Comparison of ENCODE assay signal across 32 mouse cellular contexts in the genomic region with DNA sequence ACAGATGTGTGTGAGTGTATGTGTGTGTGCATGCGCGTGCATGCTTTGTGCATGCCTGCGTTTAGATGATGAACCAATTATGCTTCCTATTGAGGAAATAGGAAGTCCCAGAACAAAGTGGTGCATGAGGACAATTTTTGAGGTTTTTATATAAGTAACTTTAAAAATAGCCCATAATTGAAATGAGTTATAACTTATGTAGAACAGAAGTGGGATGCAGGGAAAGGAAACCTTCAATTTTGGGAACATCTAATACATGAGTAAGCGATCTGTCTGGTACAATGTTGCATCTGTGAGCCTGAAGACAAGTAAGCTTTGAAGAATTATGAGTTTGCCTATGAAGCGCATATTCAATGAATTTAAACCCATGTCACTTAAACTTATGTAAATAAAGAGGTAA.
"Had no signal": no experiment of that assay in that cellular context is flagged by ENCODE, and none has a peak within 500 bp of the region (broad histone marks: within the 10 kb centered on the region; RNA-seq: fewer than 3 reads in every experiment).

No protein-coding gene starts in this region.

- H3K4me3 ChIP-seq: limb, embryonic 10.5 days; limb, embryonic 12.5 days; limb, embryonic 13.5 days; limb, embryonic 15.5 days; liver, embryonic 12.5 days; liver, embryonic 13.5 days; liver, embryonic 15.5 days; lung, embryonic 15.5 days; megakaryocyte, embryonic 14.5 days; midbrain, embryonic 10.5 days; midbrain, embryonic 12.5 days; midbrain, embryonic 13.5 days; midbrain, embryonic 15.5 days; myocyte; neural tube, embryonic 12.5 days had no signal

- H3K9me3 ChIP-seq: limb, embryonic 10.5 days; limb, embryonic 12.5 days; limb, embryonic 13.5 days; limb, embryonic 15.5 days; liver, embryonic 12.5 days; liver, embryonic 13.5 days; liver, embryonic 15.5 days; lung, embryonic 15.5 days; megakaryocyte, embryonic 14.5 days; midbrain, embryonic 10.5 days; midbrain, embryonic 12.5 days; midbrain, embryonic 13.5 days; midbrain, embryonic 15.5 days; neural tube, embryonic 12.5 days had no signal

- ATAC-seq: liver, embryonic 12.5 days; liver, postnatal 0 days; lung, postnatal 0 days; midbrain, embryonic 13.5 days; midbrain, embryonic 15.5 days; midbrain, embryonic 16.5 days had no signal

- H3K27ac ChIP-seq: limb, embryonic 10.5 days; limb, embryonic 12.5 days; limb, embryonic 13.5 days; limb, embryonic 15.5 days; liver, embryonic 12.5 days; liver, embryonic 13.5 days; liver, embryonic 14.5 days; liver, embryonic 15.5 days; lung, embryonic 15.5 days; macrophage; midbrain, embryonic 10.5 days; midbrain, embryonic 12.5 days; midbrain, embryonic 13.5 days; midbrain, embryonic 15.5 days; neural tube, embryonic 12.5 days had no signal

- DNase-seq: left cerebral cortex, postnatal 4 days; liver; liver, embryonic 13.5 days; liver, postnatal 0 days; lung, adult 18-20 months; lung, adult 2 months; lung, embryonic 14.5 days; lung, postnatal 10 days; lung, postnatal 14 days; lung, postnatal 36 days; lung, postnatal 4 days; midbrain, embryonic 14.5 days had no signal

- H3K9ac ChIP-seq: limb, embryonic 12.5 days; limb, embryonic 13.5 days; limb, embryonic 15.5 days; liver, embryonic 12.5 days; liver, embryonic 13.5 days; liver, embryonic 14.5 days; liver, embryonic 15.5 days; liver, postnatal 0 days; lung, embryonic 14.5 days; lung, embryonic 15.5 days; midbrain, embryonic 12.5 days; midbrain, embryonic 13.5 days; midbrain, embryonic 15.5 days; neural tube, embryonic 12.5 days had no signal

- H3K4me1 ChIP-seq: limb, embryonic 10.5 days; limb, embryonic 12.5 days; limb, embryonic 13.5 days; limb, embryonic 15.5 days; liver, embryonic 12.5 days; liver, embryonic 13.5 days; liver, embryonic 15.5 days; lung, embryonic 15.5 days; megakaryocyte, embryonic 14.5 days; midbrain, embryonic 10.5 days; midbrain, embryonic 12.5 days; midbrain, embryonic 13.5 days; midbrain, embryonic 15.5 days; neural tube, embryonic 12.5 days had no signal

- H3K27me3 ChIP-seq: limb, embryonic 12.5 days; limb, embryonic 13.5 days; limb, embryonic 15.5 days; liver, embryonic 12.5 days; liver, embryonic 13.5 days; liver, embryonic 15.5 days; lung, embryonic 15.5 days; megakaryocyte, embryonic 14.5 days; midbrain, embryonic 12.5 days; midbrain, embryonic 13.5 days; midbrain, embryonic 15.5 days; neural tube, embryonic 12.5 days had no signal

- H3K4me2 ChIP-seq: limb, embryonic 12.5 days; limb, embryonic 13.5 days; limb, embryonic 15.5 days; liver, embryonic 11.5 days; liver, embryonic 12.5 days; liver, embryonic 13.5 days; liver, embryonic 15.5 days; lung, embryonic 14.5 days; lung, embryonic 15.5 days; midbrain, embryonic 11.5 days; midbrain, embryonic 12.5 days; midbrain, embryonic 13.5 days; midbrain, embryonic 15.5 days; neural tube, embryonic 12.5 days had no signal

- H3K36me3 ChIP-seq: limb, embryonic 10.5 days; limb, embryonic 12.5 days; limb, embryonic 13.5 days; limb, embryonic 15.5 days; liver, embryonic 12.5 days; liver, embryonic 13.5 days; liver, embryonic 15.5 days; lung, embryonic 15.5 days; midbrain, embryonic 10.5 days; midbrain, embryonic 12.5 days; midbrain, embryonic 13.5 days; midbrain, embryonic 15.5 days; neural tube, embryonic 12.5 days had no signal
